Mouse (Mus musculus): ENCODE measurements around the gene Gja4. TPM values are rescaled to one million over a fixed set of nuclear protein-coding genes. Genes with fewer than 3 reads are reported as not detected.

Gja4 gene
- 3.8 and 4.7 TPM in 2 replicates for polyA plus RNA-seq (2021; fragmentation: Nextera tagmentation)
- long read RNA-seq, experiment 1, transcript Gja4-201 (2 exons, 1,685 nt), result major isoform, 24 of 27 reads
- long read RNA-seq, experiment 1, partial matches to known transcripts, result 0 of 27 reads
- long read RNA-seq, experiment 1, other reads (novel, unspliced or antisense), result 3 of 27 reads
- long read RNA-seq, experiment 2, partial matches to known transcripts, result 1 of 5 reads
- long read RNA-seq, experiment 2, other reads (novel, unspliced or antisense), result 0 of 5 reads

GRCm38 (mm10) chr4:127313861-127314260 lies at the start of gene Gja4:
Gja4 (minus strand) TSS chr4:127314039.

GRCm38 (mm10) chr4:127358018-127358417 lies 44.2 kb upstream of the Gja4 start, which contains the start of gene Gjb5:
Gjb5 (minus strand) TSS chr4:127358181.

GRCm38 (mm10) chr4:127353951-127354438 lies 40.2 kb upstream of the Gja4 start, which contains the start of gene Gjb4:
Gjb4 (minus strand) TSS chr4:127354081.

GRCm38 (mm10) chr4:127330181-127331100 lies 16.6 kb upstream of the Gja4 start, which contains the start of gene Gjb3:
Gjb3 (minus strand) TSS chr4:127330844.

Other genes with a start within 250 kb of the Gja4 start
- 6.1 and 7.6 TPM in 2 replicates for gene Zmym6, start 236.7 kb downstream of the Gja4 start, polyA plus RNA-seq (2021; fragmentation: Nextera tagmentation)
- 2.4 and 2.9 TPM in 2 replicates for gene Tmem35b, start 190.3 kb downstream of the Gja4 start, polyA plus RNA-seq (2021; fragmentation: Nextera tagmentation)
- 12.4 and 57.3 TPM in 2 replicates for gene Dlgap3, start 144.8 kb downstream of the Gja4 start, polyA plus RNA-seq (2021; fragmentation: Nextera tagmentation)
- gene Smim12, start 70.3 kb downstream of the Gja4 start, polyA plus RNA-seq (2021; fragmentation: Nextera tagmentation), result 184 and 194 TPM in 2 replicates
- 0.16 TPM in 1 of 2 replicates, not detected in the other for gene Gjb3, start 16.8 kb upstream of the Gja4 start, polyA plus RNA-seq (2021; fragmentation: Nextera tagmentation)
- gene Gjb4, start 40.0 kb upstream of the Gja4 start, polyA plus RNA-seq (2021; fragmentation: Nextera tagmentation), result 0.13 TPM in 1 of 2 replicates, not detected in the other
- 0.11 TPM in 1 of 2 replicates, not detected in the other for gene Gjb5, start 44.1 kb upstream of the Gja4 start, polyA plus RNA-seq (2021; fragmentation: Nextera tagmentation)

Measured in left cerebral cortex, adult 6 months (tissue).